Mouse (Mus musculus): Measurements from ENCODE around the gene Ascl3. TPM values are rescaled to one million over a fixed set of nuclear protein-coding genes. Genes with fewer than 3 reads are reported as not detected.

The Ascl3 gene
- polyA plus RNA-seq (2015; fragmentation: Nextera tagmentation; extraction: Ambion mirVana): not detected in 2 replicates

DNA sequence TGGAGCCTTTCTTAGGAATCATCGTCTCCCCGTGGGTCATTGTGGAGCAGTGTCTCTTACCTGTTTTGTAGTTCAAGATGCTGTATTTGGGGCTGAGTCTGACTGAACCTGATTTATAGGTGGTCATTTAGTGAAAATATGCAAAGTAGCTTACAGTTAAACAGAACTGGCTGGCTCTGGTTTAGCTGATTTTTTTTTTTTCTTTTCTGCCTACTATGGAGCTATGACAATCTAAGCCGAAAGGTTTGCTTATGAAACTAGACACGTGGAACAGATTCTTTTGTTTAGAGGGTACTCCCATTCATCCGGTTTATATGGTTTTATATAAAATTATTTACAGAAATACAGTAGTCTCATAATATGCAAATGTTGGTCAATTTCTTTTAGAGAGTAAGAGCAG, at the start of gene Ascl3:
Gene Ascl3, minus strand, starts transcription at position 101 of the 400 bp plus-strand sequence.
- Histone ChIP-seq H3K36me3 (ENCODE audit: poor library complexity, severe bottlenecking) (peaks cover 18% of the 10 kb centered on the region), H3K4me2 (no peak within 1 kb of the TSS), H3K27ac (no peak within 1 kb of the TSS), H3K9me3 (replicated peaks) (no peaks in the 10 kb centered on the region), H3K9ac (no peak within 1 kb of the TSS), H3K27me3 (no peaks in the 10 kb centered on the region), H3K4me1 (no peaks in the 10 kb centered on the region), H3K4me3 (no peak within 1 kb of the TSS)
- 93% methylated on average over 5 of the region's 5 CpGs for WGBS
- no peak for ATAC-seq

DNA sequence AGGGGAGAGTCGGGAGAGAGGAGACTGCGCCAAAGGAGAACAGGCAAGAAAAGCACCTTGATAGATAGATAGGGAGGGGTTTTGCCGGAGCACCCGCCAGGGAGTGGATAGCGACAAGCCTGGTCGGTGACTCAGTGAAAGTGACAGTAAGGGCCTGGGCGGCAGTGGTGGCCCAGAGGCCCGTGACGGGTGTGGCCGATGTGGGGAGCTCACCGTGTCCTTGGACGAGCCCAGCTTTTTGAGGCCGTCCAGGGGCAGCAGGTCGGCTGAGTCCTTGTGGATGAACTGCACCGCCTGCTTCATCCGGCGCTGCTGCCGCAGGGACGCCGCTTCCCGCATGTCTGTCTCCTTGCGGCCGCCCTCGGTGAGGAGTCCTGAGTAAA, 49.6 kb upstream of the Ascl3 start:
- Histone ChIP-seq H3K9ac (peak overlapping the region; percentile 61), H3K27me3 (peaks cover 57% of the 10 kb centered on the region), H3K4me3 (peak overlapping the region; percentile 54), H3K4me2 (peak overlapping the region; percentile 97), H3K9me3 (replicated peaks) (no peaks in the 10 kb centered on the region), H3K4me1 (peaks cover 12% of the 10 kb centered on the region), H3K27ac (no peak overlapping the region), H3K36me3 (ENCODE audit: poor library complexity, severe bottlenecking) (no peaks in the 10 kb centered on the region)
- WGBS: 2% methylated on average over 24 of the region's 24 CpGs
- ATAC-seq: peak; percentile 63; the same call in 1 of the 2 replicates

DNA sequence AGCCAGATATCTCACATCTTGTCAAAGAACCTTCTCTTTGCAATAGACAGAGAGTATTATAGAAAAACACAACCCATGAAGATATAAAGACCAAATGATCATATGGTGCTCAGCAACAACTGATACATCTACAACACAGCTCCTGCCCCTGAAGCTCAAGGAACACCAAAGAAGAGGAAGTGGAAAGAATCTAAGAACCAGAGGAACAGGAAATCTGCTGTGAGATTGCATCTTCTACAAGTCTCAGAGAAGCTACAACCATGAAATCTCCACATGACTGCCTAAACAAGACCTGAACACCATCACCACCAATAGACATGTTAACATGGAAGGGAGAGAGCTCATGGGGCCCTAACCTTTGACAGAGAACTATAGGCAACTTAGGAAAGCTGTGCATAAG, 40.7 kb upstream of the Ascl3 start:
- Histone ChIP-seq H3K4me1 (no peaks in the 10 kb centered on the region), H3K4me2 (no peak overlapping the region), H3K9me3 (replicated peaks) (no peaks in the 10 kb centered on the region), H3K36me3 (ENCODE audit: poor library complexity, severe bottlenecking) (no peaks in the 10 kb centered on the region), H3K4me3 (no peak overlapping the region), H3K9ac (no peak overlapping the region), H3K27ac (no peak overlapping the region), H3K27me3 (no peaks in the 10 kb centered on the region)
- no peak for ATAC-seq

DNA sequence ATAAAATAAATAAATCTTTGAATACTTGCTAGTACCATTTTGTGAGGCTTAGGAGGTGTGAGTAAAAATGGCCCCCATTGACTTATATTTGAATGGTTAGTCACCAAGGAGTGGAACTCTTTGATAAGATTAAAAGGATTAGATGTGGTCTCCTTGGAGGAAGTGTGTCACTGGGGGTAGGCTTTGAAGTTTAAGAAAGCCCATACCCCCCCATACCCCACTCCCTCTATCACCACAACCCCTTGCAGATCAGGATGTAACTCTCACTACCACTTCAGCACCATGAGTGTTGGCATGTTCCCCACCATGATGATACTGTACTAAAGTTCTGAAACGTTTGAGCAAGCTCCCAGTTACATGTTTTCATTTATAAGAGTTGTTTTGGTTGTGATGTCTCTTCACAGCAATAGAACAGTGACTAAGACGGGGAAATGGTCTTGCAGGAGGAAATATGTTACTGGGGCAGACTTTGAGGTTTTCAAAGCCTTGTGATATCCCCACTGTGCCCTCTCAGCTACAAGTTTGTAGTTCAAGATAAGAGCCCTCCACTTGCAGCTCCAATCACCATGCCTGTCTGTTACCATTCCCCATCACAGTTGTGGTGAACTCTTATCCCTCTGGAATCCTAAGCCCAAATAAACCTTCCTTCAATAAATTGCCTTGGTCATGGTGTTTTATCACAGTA, 37.3 kb upstream of the Ascl3 start:
- no peak for ATAC-seq
- 64% methylated on average over 2 of the region's 2 CpGs for WGBS
- Histone ChIP-seq H3K36me3 (ENCODE audit: poor library complexity, severe bottlenecking) (no peaks in the 10 kb centered on the region), H3K27ac (no peak overlapping the region), H3K9ac (no peak overlapping the region), H3K4me2 (no peak overlapping the region), H3K4me3 (no peak overlapping the region), H3K4me1 (peaks cover 3% of the 10 kb centered on the region; the same call in 1 of the 2 replicates), H3K27me3 (no peaks in the 10 kb centered on the region), H3K9me3 (replicated peaks) (no peaks in the 10 kb centered on the region)

- H3K4me2 ChIP-seq: no peak overlapping the region
- H3K9ac ChIP-seq: no peak overlapping the region
- ATAC-seq: no peak
- peaks cover 7% of the 10 kb centered on the region for H3K4me1 ChIP-seq
- no peaks in the 10 kb centered on the region for H3K27me3 ChIP-seq
- no peak overlapping the region for H3K27ac ChIP-seq
- H3K9me3 ChIP-seq (replicated peaks): no peaks in the 10 kb centered on the region
- no peaks in the 10 kb centered on the region for H3K36me3 ChIP-seq (ENCODE audit: poor library complexity, severe bottlenecking)
- 87% methylated on average over 7 of the region's 7 CpGs for WGBS
- H3K4me3 ChIP-seq: no peak overlapping the region
Observed at GRCm38 (mm10) chr7:109767575-109768350, 36.2 kb upstream of the Ascl3 start.

DNA sequence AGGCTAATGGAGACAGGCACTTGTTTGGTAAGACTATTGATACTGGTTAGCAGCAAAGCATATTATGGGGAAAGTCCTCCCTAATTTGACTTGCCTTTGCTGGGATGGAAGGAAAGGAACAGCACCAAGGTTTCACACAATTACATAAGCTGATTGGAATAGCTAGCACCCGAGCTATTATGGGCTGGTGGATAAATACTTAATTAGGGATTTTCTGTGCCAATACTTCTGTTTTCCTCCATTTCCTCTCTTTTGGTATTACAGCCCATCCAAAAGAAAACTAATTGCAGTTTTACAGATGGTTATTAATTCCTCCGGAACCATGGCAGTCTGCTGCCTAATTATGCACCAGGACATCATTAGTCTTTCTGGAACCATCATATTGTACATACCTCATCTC, 32.5 kb upstream of the Ascl3 start:
- no peaks in the 10 kb centered on the region for H3K27me3 ChIP-seq
- no peak overlapping the region for H3K4me3 ChIP-seq
- H3K27ac ChIP-seq: no peak overlapping the region
- no peak for ATAC-seq
- H3K9me3 ChIP-seq (replicated peaks): no peaks in the 10 kb centered on the region
- H3K4me2 ChIP-seq: no peak overlapping the region
- WGBS: 29% methylated on average over 2 of the region's 2 CpGs
- no peaks in the 10 kb centered on the region for H3K36me3 ChIP-seq (ENCODE audit: poor library complexity, severe bottlenecking)
- H3K4me1 ChIP-seq: peaks cover 7% of the 10 kb centered on the region
- H3K9ac ChIP-seq: no peak overlapping the region

- no peaks in the 10 kb centered on the region for H3K9me3 ChIP-seq (replicated peaks)
- no peaks in the 10 kb centered on the region for H3K36me3 ChIP-seq (ENCODE audit: poor library complexity, severe bottlenecking)
- no peak for ATAC-seq
- H3K27ac ChIP-seq: no peak overlapping the region
- H3K4me1 ChIP-seq: peaks cover 17% of the 10 kb centered on the region
- no peak overlapping the region for H3K4me3 ChIP-seq
- H3K27me3 ChIP-seq: no peaks in the 10 kb centered on the region
- H3K9ac ChIP-seq: no peak overlapping the region
- no peak overlapping the region for H3K4me2 ChIP-seq
- 89% methylated on average over 3 of the region's 3 CpGs for WGBS
Observed at GRCm38 (mm10) chr7:109756291-109756690, 24.8 kb upstream of the Ascl3 start.

GRCm38 (mm10) chr7:109754034-109754433, 22.5 kb upstream of the Ascl3 start:
- H3K4me3 ChIP-seq: no peak overlapping the region
- H3K4me1 ChIP-seq: peaks cover 23% of the 10 kb centered on the region
- H3K36me3 ChIP-seq (ENCODE audit: poor library complexity, severe bottlenecking): no peaks in the 10 kb centered on the region
- H3K27ac ChIP-seq: no peak overlapping the region
- H3K27me3 ChIP-seq: no peaks in the 10 kb centered on the region
- no peak overlapping the region for H3K9ac ChIP-seq
- H3K4me2 ChIP-seq: no peak overlapping the region
- no peaks in the 10 kb centered on the region for H3K9me3 ChIP-seq (replicated peaks)
- no peak for ATAC-seq
- WGBS: 93% methylated on average over 8 of the region's 8 CpGs

DNA sequence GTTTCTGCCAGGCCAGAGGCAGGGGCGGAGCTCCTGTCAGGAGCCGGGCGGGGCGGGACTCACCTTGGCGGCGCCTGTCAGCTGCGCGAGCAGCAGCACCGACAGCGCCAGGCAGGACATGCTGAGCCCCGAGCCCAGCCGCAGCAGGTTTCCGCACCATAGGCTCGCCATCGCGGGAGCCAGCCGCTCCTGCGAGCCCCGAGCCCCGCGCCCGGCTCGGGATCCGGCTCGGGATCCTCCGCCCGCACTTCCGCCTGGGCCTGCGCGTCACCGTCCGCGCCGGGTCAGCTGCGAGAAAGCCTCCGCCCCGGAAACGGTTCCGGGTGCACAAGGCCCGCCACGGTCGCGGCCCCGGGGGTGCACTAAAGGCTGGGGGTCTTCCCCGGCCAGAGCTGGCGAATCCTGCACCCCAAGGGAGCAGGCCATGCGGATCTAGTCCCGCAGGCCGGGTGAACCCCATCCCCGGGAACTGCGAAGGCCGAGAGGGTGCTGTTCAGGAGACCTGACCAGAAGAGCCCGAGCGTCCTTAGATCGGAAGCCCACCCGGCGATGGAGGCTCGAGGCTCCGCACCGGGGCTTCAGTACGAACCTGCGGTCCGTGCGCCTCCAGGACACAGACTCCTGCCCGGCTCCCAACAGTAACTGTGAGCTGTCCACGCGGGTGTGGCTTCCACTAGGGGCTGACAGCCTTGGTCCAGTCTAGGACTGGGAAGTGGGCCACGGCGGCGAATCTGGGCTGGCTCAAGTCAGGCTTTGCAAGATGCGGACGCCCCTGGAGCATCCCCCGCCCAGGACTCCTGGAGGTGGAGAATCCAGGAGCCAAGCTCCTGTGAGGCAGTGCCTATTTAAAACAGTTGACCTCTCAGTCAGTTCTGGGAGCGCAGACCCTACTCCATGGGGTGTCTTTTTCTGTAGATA, 20.7 kb upstream of the Ascl3 start, which contains the start of gene Tmem9b:
Gene Tmem9b, minus strand, starts transcription at position 868 of the 918 bp plus-strand sequence.
- peak; percentile 93 for ATAC-seq
- Histone ChIP-seq H3K4me1 (peaks cover 23% of the 10 kb centered on the region), H3K9me3 (replicated peaks) (no peaks in the 10 kb centered on the region), H3K4me3 (peak within 1 kb of the TSS; percentile 90), H3K9ac (peak within 1 kb of the TSS; percentile 93), H3K4me2 (peak within 1 kb of the TSS; percentile 95), H3K36me3 (ENCODE audit: poor library complexity, severe bottlenecking) (no peaks in the 10 kb centered on the region), H3K27me3 (no peaks in the 10 kb centered on the region), H3K27ac (peak within 1 kb of the TSS; percentile 79)
- WGBS: under 1% methylated on average over 74 of the region's 74 CpGs

DNA sequence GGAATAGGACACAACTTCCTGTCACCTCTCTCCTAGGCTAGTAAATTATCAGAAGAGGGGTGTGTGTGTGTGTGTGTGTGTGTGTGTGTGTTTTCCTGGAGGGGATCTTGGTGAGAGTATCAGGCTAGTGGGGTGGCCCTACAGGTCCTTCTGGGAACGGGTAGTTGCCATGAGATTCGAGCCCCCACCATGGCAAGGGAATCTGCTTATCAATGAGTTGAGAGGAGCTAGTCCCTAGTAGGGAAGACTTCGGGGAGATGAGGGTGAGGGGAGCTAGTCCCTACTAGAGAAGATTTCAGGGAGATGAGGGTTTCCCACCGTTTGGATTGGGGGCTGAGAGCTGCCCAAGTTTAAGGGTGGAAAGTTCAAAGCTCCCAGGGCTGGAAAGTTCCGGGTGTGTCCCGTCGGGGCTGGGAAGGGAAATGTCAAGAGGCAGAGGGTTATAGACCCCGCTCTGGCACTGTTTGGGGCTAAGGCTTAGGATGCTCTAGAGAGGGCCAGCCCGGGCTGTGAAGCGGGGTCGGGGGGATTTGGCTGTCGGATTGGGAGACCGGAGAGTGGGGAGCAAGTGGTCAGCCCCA, 20.0 kb upstream of the Ascl3 start:
- Histone ChIP-seq H3K27me3 (no peaks in the 10 kb centered on the region), H3K27ac (peak overlapping the region; percentile 79), H3K9me3 (replicated peaks) (no peaks in the 10 kb centered on the region), H3K4me1 (peaks cover 23% of the 10 kb centered on the region), H3K9ac (peak overlapping the region; percentile 93), H3K4me3 (peak overlapping the region; percentile 90), H3K36me3 (ENCODE audit: poor library complexity, severe bottlenecking) (peaks cover 7% of the 10 kb centered on the region), H3K4me2 (peak overlapping the region; percentile 95)
- 4% methylated on average over 13 of the region's 13 CpGs for WGBS
- no peak; the same call in 1 of the 2 replicates for ATAC-seq

- no peaks in the 10 kb centered on the region for H3K27me3 ChIP-seq
- no peak overlapping the region for H3K27ac ChIP-seq
- whole genome bisulfite sequencing: 77% methylated on average over 1 of the region's 1 CpGs
- no peaks in the 10 kb centered on the region for H3K9me3 ChIP-seq (replicated peaks)
- H3K4me3 ChIP-seq: no peak overlapping the region
- H3K4me1 ChIP-seq: peaks cover 12% of the 10 kb centered on the region
- H3K4me2 ChIP-seq: no peak overlapping the region
- no peak for ATAC-seq
- H3K36me3 ChIP-seq (ENCODE audit: poor library complexity, severe bottlenecking): peaks cover 35% of the 10 kb centered on the region
- no peak overlapping the region for H3K9ac ChIP-seq
Observed at GRCm38 (mm10) chr7:109747747-109748146, 16.2 kb upstream of the Ascl3 start.

Measured in forebrain, embryonic 13.5 days (tissue).